Comparison of ENCODE assay signal across 9 mouse cellular contexts in the genomic region with DNA sequence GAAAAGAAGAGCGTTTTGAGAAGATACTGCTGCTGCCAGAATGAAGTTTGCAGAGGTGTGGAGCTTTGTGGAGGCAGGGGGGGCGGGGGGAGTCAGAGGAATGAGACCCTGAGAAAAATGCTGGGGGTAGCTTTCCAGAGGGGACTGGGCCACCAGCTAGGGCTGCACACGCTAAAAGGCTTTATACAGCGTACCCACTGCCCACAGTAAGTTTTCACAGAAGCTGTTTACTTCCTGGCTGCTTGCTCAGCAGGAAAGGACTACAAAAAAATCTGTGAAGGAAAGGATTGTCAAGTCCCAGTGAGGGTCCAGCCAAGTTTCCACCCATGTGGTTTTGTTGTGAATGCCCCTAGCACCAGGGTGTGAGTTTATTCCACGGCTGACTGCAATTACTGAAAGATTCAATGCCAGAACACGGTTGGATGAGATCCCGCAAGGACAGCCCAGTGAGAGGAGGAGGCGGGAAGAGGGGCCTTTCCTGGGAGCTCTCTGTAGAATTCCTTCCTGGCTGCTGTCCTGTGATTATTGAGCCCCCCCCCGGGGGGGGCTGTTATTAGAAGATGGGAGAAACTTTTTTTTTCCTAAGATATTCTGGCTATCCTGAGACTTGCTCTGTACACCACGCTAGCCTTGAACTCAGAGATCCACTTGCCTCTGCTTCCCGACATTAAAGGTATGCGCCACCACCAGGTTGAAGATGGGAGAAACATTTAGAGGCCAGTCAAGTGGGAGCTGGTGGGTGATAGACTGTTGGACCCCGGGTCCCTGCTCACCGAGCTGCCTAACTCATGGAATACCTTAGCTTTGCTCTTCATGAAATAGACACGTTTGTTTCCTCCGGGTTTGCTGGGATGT. TPM values are rescaled to one million over a fixed set of nuclear protein-coding genes. Genes with fewer than 3 reads are reported as not detected.
DNase-seq lines count a peak whose midpoint lies in the region; ATAC-seq lines count a peak whose summit lies in the region.
"Had no signal": no experiment of that assay in that cellular context is flagged by ENCODE, and none has a peak within 500 bp of the region (broad histone marks: within the 10 kb centered on the region; RNA-seq: fewer than 3 reads in every experiment).

No protein-coding gene starts in this region.

- no peak overlapping the region for H3K4me3 ChIP-seq in limb, embryonic 15.5 days
- no peak overlapping the region for H3K4me3 ChIP-seq in intestine, embryonic 15.5 days (replicated peaks)

- no peaks in the 10 kb centered on the region for H3K36me3 ChIP-seq in limb, embryonic 15.5 days
- no peaks in the 10 kb centered on the region for H3K36me3 ChIP-seq in intestine, embryonic 15.5 days

- DNase-seq in gastrocnemius, adult 18-20 months (ENCODE audit: low spot score), result peak; percentile 35
- DNase-seq in gastrocnemius, postnatal 10 days, result no peak
- peak; percentile 8 for DNase-seq in adipocyte (ENCODE audit: low spot score)
- peak; percentile 40 for DNase-seq in gastrocnemius, postnatal 14 days
- DNase-seq in adrenal gland, postnatal 10 days, result no peak
- no peak for DNase-seq in thymus, adult 18-20 months

- H3K9ac ChIP-seq in limb, embryonic 15.5 days, result no peak overlapping the region
- H3K9ac ChIP-seq in intestine, embryonic 15.5 days, result no peak overlapping the region

- intact Hi-C loops in gastrocnemius, postnatal 14 days (cut with DNase I; ENCODE audit: low total_unique reads), result no loop called here

- peak; percentile 65; the same call in 1 of the 2 replicates for ATAC-seq in limb, embryonic 15.5 days (ENCODE audit: insufficient number of reproducible peaks, low FRiP score, low TSS enrichment, low read depth)
- ATAC-seq in intestine, embryonic 15.5 days, result no peak

- 49% methylated on average over 16 of the region's 16 CpGs for WGBS in limb, embryonic 15.5 days
- 48% methylated on average over 16 of the region's 16 CpGs for WGBS in intestine, embryonic 15.5 days

- no peaks in the 10 kb centered on the region for H3K27me3 ChIP-seq in limb, embryonic 15.5 days
- H3K27me3 ChIP-seq in intestine, embryonic 15.5 days (replicated peaks), result no peaks in the 10 kb centered on the region

- H3K4me1 ChIP-seq in limb, embryonic 15.5 days, result peaks cover 9% of the 10 kb centered on the region
- 0 out of 2 replicates have a peak, but pooled peaks cover 3% of the 10 kb centered on the region for H3K4me1 ChIP-seq in intestine, embryonic 15.5 days (replicated peaks)

- H3K27ac ChIP-seq in limb, embryonic 15.5 days, result peak overlapping the region; percentile 59; the same call in 1 of the 2 replicates
- no peak overlapping the region for H3K27ac ChIP-seq in intestine, embryonic 15.5 days

- no peak overlapping the region for H3K4me2 ChIP-seq in limb, embryonic 15.5 days
- H3K4me2 ChIP-seq in intestine, embryonic 15.5 days (replicated peaks), result no peak overlapping the region

- H3K9me3 ChIP-seq in limb, embryonic 15.5 days, result no peaks in the 10 kb centered on the region
- no peaks in the 10 kb centered on the region for H3K9me3 ChIP-seq in intestine, embryonic 15.5 days

RNA-seq across cellular contexts. Expression of a gene that starts 49.8 kb away (rescaled TPM):
- total RNA-seq in gastrocnemius, adult 18-20 months (2021), result not detected
- not detected for total RNA-seq in gastrocnemius, postnatal 10 days (2021)
- total RNA-seq in gastrocnemius, postnatal 14 days (2021), result not detected
- not detected in 2 replicates for polyA plus RNA-seq in limb, embryonic 15.5 days (2015; fragmentation: Nextera tagmentation; extraction: Ambion mirVana)
- not detected for total RNA-seq in adrenal gland, postnatal 10 days (2021)
- not detected in 2 replicates for polyA plus RNA-seq in intestine, embryonic 15.5 days (2015; fragmentation: Nextera tagmentation; extraction: Ambion mirVana)
- polyA plus RNA-seq: intestine, embryonic 14.5 days had no signal

RNA-seq across cellular contexts. Expression of a gene that starts 56.9 kb away (rescaled TPM):
- total RNA-seq in gastrocnemius, adult 18-20 months (2021), result not detected
- not detected for total RNA-seq in gastrocnemius, postnatal 10 days (2021)
- not detected for total RNA-seq in gastrocnemius, postnatal 14 days (2021)
- 0.21 and 0.36 TPM in 2 replicates for polyA plus RNA-seq in limb, embryonic 15.5 days (2015; fragmentation: Nextera tagmentation; extraction: Ambion mirVana)
- not detected for total RNA-seq in adrenal gland, postnatal 10 days (2021)
- polyA plus RNA-seq in intestine, embryonic 15.5 days (2015; fragmentation: Nextera tagmentation; extraction: Ambion mirVana), result 0.39 TPM in 1 of 2 replicates, not detected in the other

Comparison
In these comparisons a context has a peak if more than half of its experiments do, and no peak if none do; other contexts are left out.
1. DNase-seq: peak in gastrocnemius, adult 18-20 months (single experiment), adipocyte (single experiment) and gastrocnemius, postnatal 14 days (single experiment); none in gastrocnemius, postnatal 10 days (single experiment), adrenal gland, postnatal 10 days (single experiment) and thymus, adult 18-20 months (0 of 2).